Mouse (Mus musculus): ENCODE data around the gene Gcn1l1. TPM values are rescaled to one million over a fixed set of nuclear protein-coding genes. Genes with fewer than 3 reads are reported as not detected.
A peak's percentile ranks its signal among the peaks of the same experiment; 100 is the strongest.

Gcn1l1 gene
- polyA plus RNA-seq, 1 experiment from 2014 or later, result 63.3 TPM

GRCm38 (mm10) chr5:115611566-115611965 lies 46.5 kb downstream of the Gcn1l1 start:
- Histone ChIP-seq H3K27ac (no peak overlapping the region), H3K36me3 (peaks cover 100% of the 10 kb centered on the region)
- 95% methylated on average over 11 of the region's 11 CpGs for WGBS

DNA sequence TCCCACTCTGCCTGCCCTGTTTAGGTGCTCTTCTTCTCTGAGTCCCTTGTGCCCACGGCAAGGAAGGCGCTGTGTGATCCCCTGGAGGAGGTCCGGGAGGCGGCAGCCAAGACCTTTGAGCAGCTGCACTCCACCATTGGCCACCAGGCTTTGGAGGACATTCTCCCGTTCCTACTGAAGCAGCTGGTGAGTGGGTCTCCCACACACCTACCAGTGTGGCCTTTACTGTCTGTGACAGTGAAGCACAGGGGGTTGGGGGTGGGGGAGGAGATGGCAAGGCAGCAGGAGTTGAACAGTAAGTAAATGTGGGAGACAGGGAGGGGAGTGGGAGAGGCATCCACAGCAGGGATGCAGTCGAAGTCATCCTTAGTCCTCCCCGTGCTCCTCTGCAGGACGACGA lies 48.3 kb downstream of the Gcn1l1 start:
- WGBS, result 94% methylated on average over 9 of the region's 9 CpGs
- Histone ChIP-seq H3K4me1 (no peaks in the 10 kb centered on the region), H3K27me3 (ENCODE audit: low read depth, poor library complexity, severe bottlenecking) (no peaks in the 10 kb centered on the region), H3K4me3 (no peak overlapping the region), H3K9me3 (replicated peaks) (no peaks in the 10 kb centered on the region), H3K27ac (no peak overlapping the region), H3K36me3 (peaks cover 100% of the 10 kb centered on the region)
- DNase-seq (ENCODE audit: low spot score), result no peak

More at GRCm38 (mm10) chr5:115611566-115611965, 46.5 kb downstream of the Gcn1l1 start:
- no peaks in the 10 kb centered on the region for H3K9me3 ChIP-seq (replicated peaks)
- no peak for DNase-seq (ENCODE audit: low spot score)
- no peaks in the 10 kb centered on the region for H3K4me1 ChIP-seq
- H3K4me3 ChIP-seq, result no peak overlapping the region
- no peaks in the 10 kb centered on the region for H3K27me3 ChIP-seq (ENCODE audit: low read depth, poor library complexity, severe bottlenecking)

DNA sequence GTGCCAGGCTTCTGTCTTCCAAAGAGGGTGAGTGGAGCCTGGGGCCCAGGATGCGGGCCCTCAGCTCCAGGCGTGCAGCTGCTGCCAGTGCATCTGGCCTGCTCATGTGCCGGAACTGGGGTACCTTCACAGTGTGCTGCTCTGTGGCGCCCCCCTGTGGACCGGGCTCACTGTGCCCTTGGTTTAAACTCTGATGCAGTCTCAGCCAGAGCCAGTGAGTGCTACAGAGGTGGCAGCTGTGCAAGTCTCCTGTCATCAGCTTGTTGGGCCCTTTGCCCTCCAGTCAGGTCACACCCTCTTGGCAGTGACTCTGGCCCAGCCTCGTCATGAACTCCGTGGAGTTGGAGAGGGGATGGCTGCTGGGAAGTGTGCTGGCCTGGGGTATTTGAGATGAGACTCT lies 49.9 kb downstream of the Gcn1l1 start:
- peaks cover 100% of the 10 kb centered on the region for H3K36me3 ChIP-seq
- no peaks in the 10 kb centered on the region for H3K4me1 ChIP-seq
- peak; percentile 62 for DNase-seq (ENCODE audit: low spot score)
- 88% methylated on average over 7 of the region's 7 CpGs for WGBS
- H3K9me3 ChIP-seq (replicated peaks), result no peaks in the 10 kb centered on the region
- no peak overlapping the region for H3K27ac ChIP-seq
- H3K4me3 ChIP-seq, result no peak overlapping the region
- no peaks in the 10 kb centered on the region for H3K27me3 ChIP-seq (ENCODE audit: low read depth, poor library complexity, severe bottlenecking)

DNA sequence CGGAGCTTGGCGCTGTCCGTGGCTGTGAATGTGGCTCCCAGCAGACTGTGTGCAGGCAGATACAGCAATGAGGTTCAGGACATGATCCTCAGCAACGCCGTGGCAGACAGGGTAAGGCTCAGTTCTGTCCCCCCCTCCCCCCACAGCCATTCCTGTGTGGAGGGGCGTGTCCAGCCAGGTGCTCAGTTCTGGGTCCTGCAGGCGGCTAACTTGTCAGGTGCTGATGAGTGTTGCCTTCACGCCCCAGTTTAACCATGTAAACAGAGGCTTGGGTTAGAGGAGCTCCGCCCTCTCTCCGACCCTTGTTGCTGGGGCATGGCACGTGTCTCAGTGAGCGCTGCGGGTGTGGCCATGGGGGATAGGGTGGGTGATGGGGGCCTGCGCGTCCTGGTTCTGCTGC lies 54.6 kb downstream of the Gcn1l1 start:
- no peaks in the 10 kb centered on the region for H3K4me1 ChIP-seq
- H3K27ac ChIP-seq, result no peak overlapping the region
- WGBS, result 92% methylated on average over 15 of the region's 15 CpGs
- H3K27me3 ChIP-seq (ENCODE audit: low read depth, poor library complexity, severe bottlenecking), result no peaks in the 10 kb centered on the region
- peaks cover 88% of the 10 kb centered on the region for H3K36me3 ChIP-seq
- DNase-seq (ENCODE audit: low spot score), result no peak
- no peaks in the 10 kb centered on the region for H3K9me3 ChIP-seq (replicated peaks)
- no peak overlapping the region for H3K4me3 ChIP-seq

GRCm38 (mm10) chr5:115622686-115623085 lies 57.6 kb downstream of the Gcn1l1 start:
- DNase-seq (ENCODE audit: low spot score), result no peak
- Histone ChIP-seq H3K27me3 (ENCODE audit: low read depth, poor library complexity, severe bottlenecking) (no peaks in the 10 kb centered on the region), H3K36me3 (peaks cover 58% of the 10 kb centered on the region), H3K9me3 (replicated peaks) (no peaks in the 10 kb centered on the region), H3K27ac (no peak overlapping the region), H3K4me1 (no peaks in the 10 kb centered on the region), H3K4me3 (no peak overlapping the region)
- WGBS, result 92% methylated on average over 7 of the region's 7 CpGs

DNA sequence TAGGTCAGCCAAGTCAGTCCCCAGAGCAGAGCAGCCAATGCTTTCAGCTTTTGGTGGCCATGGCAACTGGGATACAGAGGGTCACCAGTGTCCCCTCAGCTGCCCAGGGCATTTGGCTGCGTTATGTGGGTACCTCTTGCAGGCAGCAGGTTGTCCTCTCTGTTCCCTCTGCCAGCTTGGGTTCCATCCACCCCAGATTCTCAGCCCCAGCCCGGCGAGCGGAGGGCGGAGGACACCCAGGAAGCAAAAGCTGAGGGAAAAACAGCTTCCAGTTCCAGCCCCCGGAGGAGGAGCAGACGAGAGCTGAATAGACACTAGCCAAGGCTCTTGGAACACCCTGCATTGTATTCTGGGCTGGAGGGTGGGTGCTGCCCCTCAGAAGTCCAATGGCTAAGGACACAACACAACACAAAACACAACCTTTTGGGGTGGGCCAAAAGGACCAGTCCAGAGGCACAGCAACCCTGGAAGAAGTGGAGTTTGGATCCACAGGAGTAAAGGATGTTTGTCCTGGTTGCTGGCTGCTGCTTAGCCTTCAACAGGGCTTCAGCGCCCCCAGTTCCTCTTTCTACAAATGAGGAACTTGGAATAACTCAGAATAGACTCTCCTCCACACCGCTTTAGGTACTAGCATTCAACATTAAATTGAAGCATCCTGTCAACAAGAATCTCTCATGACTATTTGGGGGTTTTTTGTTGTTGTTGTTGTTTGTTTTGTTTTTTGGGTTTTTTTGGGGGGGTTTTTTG lies 58.8 kb downstream of the Gcn1l1 start:
- H3K36me3 ChIP-seq, result peaks cover 47% of the 10 kb centered on the region
- no peak for DNase-seq (ENCODE audit: low spot score)
- no peaks in the 10 kb centered on the region for H3K9me3 ChIP-seq (replicated peaks)
- no peak overlapping the region for H3K27ac ChIP-seq
- H3K27me3 ChIP-seq (ENCODE audit: low read depth, poor library complexity, severe bottlenecking), result no peaks in the 10 kb centered on the region
- no peak overlapping the region for H3K4me3 ChIP-seq
- H3K4me1 ChIP-seq, result no peaks in the 10 kb centered on the region
- 86% methylated on average over 9 of the region's 9 CpGs for whole genome bisulfite sequencing

GRCm38 (mm10) chr5:115626237-115626886 lies 61.3 kb downstream of the Gcn1l1 start:
- peaks cover 11% of the 10 kb centered on the region for H3K4me1 ChIP-seq
- DNase-seq (ENCODE audit: low spot score), result no peak
- 87% methylated on average over 10 of the region's 10 CpGs for WGBS
- H3K27ac ChIP-seq, result no peak overlapping the region
- H3K4me3 ChIP-seq, result no peak overlapping the region
- H3K36me3 ChIP-seq, result peaks cover 22% of the 10 kb centered on the region
- no peaks in the 10 kb centered on the region for H3K27me3 ChIP-seq (ENCODE audit: low read depth, poor library complexity, severe bottlenecking)
- no peaks in the 10 kb centered on the region for H3K9me3 ChIP-seq (replicated peaks)

GRCm38 (mm10) chr5:115628083-115628482 lies 63.0 kb downstream of the Gcn1l1 start:
- Histone ChIP-seq H3K27me3 (ENCODE audit: low read depth, poor library complexity, severe bottlenecking) (no peaks in the 10 kb centered on the region), H3K4me1 (peaks cover 21% of the 10 kb centered on the region), H3K4me3 (no peak overlapping the region), H3K9me3 (replicated peaks) (no peaks in the 10 kb centered on the region), H3K36me3 (peaks cover 9% of the 10 kb centered on the region), H3K27ac (no peak overlapping the region)
- no peak for DNase-seq (ENCODE audit: low spot score)
- 83% methylated on average over 8 of the region's 8 CpGs for WGBS

- H3K27ac ChIP-seq, result no peak overlapping the region
- DNase-seq (ENCODE audit: low spot score), result no peak
- 92% methylated on average over 4 of the region's 4 CpGs for WGBS
- no peak overlapping the region for H3K4me3 ChIP-seq
- no peaks in the 10 kb centered on the region for H3K27me3 ChIP-seq (ENCODE audit: low read depth, poor library complexity, severe bottlenecking)
- H3K9me3 ChIP-seq (replicated peaks), result no peaks in the 10 kb centered on the region
- peaks cover 31% of the 10 kb centered on the region for H3K4me1 ChIP-seq
- peaks cover 9% of the 10 kb centered on the region for H3K36me3 ChIP-seq
These were observed 64.6 kb downstream of the Gcn1l1 start for GRCm38 (mm10) chr5:115629672-115630071.

- no peak for DNase-seq (ENCODE audit: low spot score)
- Histone ChIP-seq H3K27ac (no peak overlapping the region), H3K27me3 (ENCODE audit: low read depth, poor library complexity, severe bottlenecking) (no peaks in the 10 kb centered on the region), H3K36me3 (peaks cover 12% of the 10 kb centered on the region), H3K9me3 (replicated peaks) (no peaks in the 10 kb centered on the region), H3K4me3 (no peak overlapping the region), H3K4me1 (peaks cover 31% of the 10 kb centered on the region)
- 50% methylated on average over 5 of the region's 5 CpGs for WGBS
These were observed 65.2 kb downstream of the Gcn1l1 start for GRCm38 (mm10) chr5:115630291-115630690.

GRCm38 (mm10) chr5:115631505-115632357 lies 66.7 kb downstream of the Gcn1l1 start, which contains the start of gene Rab35:
TSS of gene Rab35 (plus strand) at chr5:115631908.
- H3K27ac ChIP-seq, result peak within 1 kb of the TSS; percentile 91
- H3K9me3 ChIP-seq (replicated peaks), result no peaks in the 10 kb centered on the region
- H3K27me3 ChIP-seq (ENCODE audit: low read depth, poor library complexity, severe bottlenecking), result no peaks in the 10 kb centered on the region
- WGBS, result 1% methylated on average over 105 of the region's 125 CpGs
- DNase-seq (ENCODE audit: low spot score), result peak; percentile 96
- H3K4me3 ChIP-seq, result peak within 1 kb of the TSS; percentile 86
- peaks cover 12% of the 10 kb centered on the region for H3K36me3 ChIP-seq
- peaks cover 31% of the 10 kb centered on the region for H3K4me1 ChIP-seq

GRCm38 (mm10) chr5:115632358-115632714 lies 67.3 kb downstream of the Gcn1l1 start:
- H3K36me3 ChIP-seq, result peaks cover 16% of the 10 kb centered on the region
- peak overlapping the region; percentile 91 for H3K27ac ChIP-seq
- H3K4me3 ChIP-seq, result peak overlapping the region; percentile 86
- H3K9me3 ChIP-seq (replicated peaks), result no peaks in the 10 kb centered on the region
- 1% methylated on average over 30 of the region's 30 CpGs for WGBS
- H3K4me1 ChIP-seq, result peaks cover 31% of the 10 kb centered on the region
- DNase-seq (ENCODE audit: low spot score), result peak; percentile 61
- no peaks in the 10 kb centered on the region for H3K27me3 ChIP-seq (ENCODE audit: low read depth, poor library complexity, severe bottlenecking)

- Histone ChIP-seq H3K4me3 (peak overlapping the region; percentile 86), H3K9me3 (replicated peaks) (no peaks in the 10 kb centered on the region), H3K36me3 (peaks cover 24% of the 10 kb centered on the region), H3K27ac (no peak overlapping the region), H3K27me3 (ENCODE audit: low read depth, poor library complexity, severe bottlenecking) (no peaks in the 10 kb centered on the region), H3K4me1 (peaks cover 31% of the 10 kb centered on the region)
- DNase-seq (ENCODE audit: low spot score), result no peak
- 77% methylated on average over 4 of the region's 4 CpGs for WGBS
These were observed 68.0 kb downstream of the Gcn1l1 start for GRCm38 (mm10) chr5:115633060-115633459.

Measured in limb, embryonic 10.5 days (tissue).